Comparison of ENCODE assay signal across 9 mouse cellular contexts in genomic region chr4:33924889-33925245, GRCm38 (mm10). TPM values are rescaled to one million over a fixed set of nuclear protein-coding genes. Genes with fewer than 3 reads are reported as not detected.
A peak's percentile ranks its signal among the peaks of the same experiment; 100 is the strongest.
DNase-seq lines count a peak whose midpoint lies in the region; ATAC-seq and TF ChIP-seq lines count a peak whose summit lies in the region.
"Had no signal": no experiment of that assay in that cellular context is flagged by ENCODE, and none has a peak within 500 bp of the region (broad histone marks: within the 10 kb centered on the region; RNA-seq: fewer than 3 reads in every experiment).

No protein-coding gene starts in this region.

- peaks cover 8% of the 10 kb centered on the region; the same call in 1 of the 2 replicates for H3K4me1 ChIP-seq in intestine, embryonic 15.5 days (replicated peaks)
- peaks cover 18% of the 10 kb centered on the region for H3K4me1 ChIP-seq in neural tube, embryonic 13.5 days (replicated peaks)

- H3K4me2 ChIP-seq in intestine, embryonic 15.5 days (replicated peaks): peak overlapping the region; percentile 97
- peak overlapping the region; percentile 83 for H3K4me2 ChIP-seq in neural tube, embryonic 13.5 days

- DNase-seq in gastrocnemius, adult 2 months: no peak
- DNase-seq in gastrocnemius, postnatal 25 days: no peak
- DNase-seq in right cerebral cortex, adult 2 months (ENCODE audit: low spot score in 2 of 2): peak; percentile 54 to 55
- DNase-seq in right cerebral cortex, postnatal 4 days: no peak
- no peak for DNase-seq in retina, embryonic 14.5 days (ENCODE audit: low spot score)

- intact Hi-C loops in gastrocnemius, adult 2 months (cut with DNase I): loop anchor here (10.0 kb wide), 1 partner anchor 530 kb away; no protein-coding TSS in a partner anchor

- ATAC-seq in intestine, embryonic 15.5 days: no peak
- peak; percentile 82 for ATAC-seq in neural tube, embryonic 13.5 days (ENCODE audit: low read depth)
- no peak for ATAC-seq in activated CD4-positive, CD25-positive, alpha-beta regulatory T cell, adult 4 months

- H3K9ac ChIP-seq in intestine, embryonic 15.5 days: peak overlapping the region; percentile 53
- peak overlapping the region; percentile 84 for H3K9ac ChIP-seq in neural tube, embryonic 13.5 days

- under 1% methylated on average over 16 of the region's 24 CpGs for WGBS in intestine, embryonic 15.5 days
- 0% methylated on average over 16 of the region's 24 CpGs for WGBS in neural tube, embryonic 13.5 days

- no peak for TF ChIP-seq CTCF in gastrocnemius, adult 2 months (IDR thresholded peaks at IDR 0.05)

- H3K27ac ChIP-seq in gastrocnemius, adult 2 months: peak overlapping the region; percentile 63; the same call in 1 of the 2 replicates
- peak overlapping the region; percentile 72 for H3K27ac ChIP-seq in intestine, embryonic 15.5 days
- peak overlapping the region; percentile 96 for H3K27ac ChIP-seq in neural tube, embryonic 13.5 days (replicated peaks)

- H3K36me3 ChIP-seq in intestine, embryonic 15.5 days: no peaks in the 10 kb centered on the region
- no peaks in the 10 kb centered on the region for H3K36me3 ChIP-seq in neural tube, embryonic 13.5 days

- no peaks in the 10 kb centered on the region for H3K9me3 ChIP-seq in intestine, embryonic 15.5 days
- H3K9me3 ChIP-seq in neural tube, embryonic 13.5 days: no peaks in the 10 kb centered on the region

- peak overlapping the region; percentile 86 for H3K4me3 ChIP-seq in gastrocnemius, adult 2 months
- peak overlapping the region; percentile 66 for H3K4me3 ChIP-seq in intestine, embryonic 15.5 days (replicated peaks)
- peak overlapping the region; percentile 71 for H3K4me3 ChIP-seq in neural tube, embryonic 13.5 days

- H3K27me3 ChIP-seq in intestine, embryonic 15.5 days (replicated peaks): peaks cover 4% of the 10 kb centered on the region; the same call in 1 of the 2 replicates
- peaks cover 34% of the 10 kb centered on the region for H3K27me3 ChIP-seq in neural tube, embryonic 13.5 days

RNA-seq across cellular contexts. Expression of gene Cnr1, which starts 0.5 kb away (rescaled TPM):
- under 1 TPM; 0.28 to 0.50 TPM for total RNA-seq in gastrocnemius, adult 2 months (2021)
- total RNA-seq in gastrocnemius, postnatal 25 days (2021): 1 to 10 TPM in 1 of 2 experiments, under 1 TPM in 1; 0.88 to 1.0 TPM
- polyA plus RNA-seq in intestine, embryonic 15.5 days (2015; fragmentation: Nextera tagmentation; extraction: Ambion mirVana): 4.4 and 4.7 TPM in 2 replicates
- polyA plus RNA-seq in neural tube, embryonic 13.5 days (2015; fragmentation: Nextera tagmentation; extraction: Ambion mirVana): 42.9 and 44.3 TPM in 2 replicates
- not detected for polyA plus RNA-seq in activated CD4-positive, CD25-positive, alpha-beta regulatory T cell, adult 4 months (2017; shearing (Covaris generic))
- polyA plus RNA-seq: erythroblast, embryonic 14.5 days had no signal

Comparison
In these comparisons a context has a peak if more than half of its experiments do, and no peak if none do; other contexts are left out.
1. DNase-seq: peak in right cerebral cortex, adult 2 months (2 of 2); none in gastrocnemius, adult 2 months (single experiment), gastrocnemius, postnatal 25 days (single experiment), right cerebral cortex, postnatal 4 days (single experiment) and retina, embryonic 14.5 days (single experiment).
2. Peak in every context shown above with its lines, with median percentiles within 50 percentile points of each other: H3K27ac ChIP-seq and H3K4me3 ChIP-seq.